Mouse (Mus musculus): ENCODE data around the gene Wfdc6b. TPM values are rescaled to one million over a fixed set of nuclear protein-coding genes. Genes with fewer than 3 reads are reported as not detected.

Gene Wfdc6b
- polyA plus RNA-seq, 1 experiment from 2014 or later, result not detected

DNA sequence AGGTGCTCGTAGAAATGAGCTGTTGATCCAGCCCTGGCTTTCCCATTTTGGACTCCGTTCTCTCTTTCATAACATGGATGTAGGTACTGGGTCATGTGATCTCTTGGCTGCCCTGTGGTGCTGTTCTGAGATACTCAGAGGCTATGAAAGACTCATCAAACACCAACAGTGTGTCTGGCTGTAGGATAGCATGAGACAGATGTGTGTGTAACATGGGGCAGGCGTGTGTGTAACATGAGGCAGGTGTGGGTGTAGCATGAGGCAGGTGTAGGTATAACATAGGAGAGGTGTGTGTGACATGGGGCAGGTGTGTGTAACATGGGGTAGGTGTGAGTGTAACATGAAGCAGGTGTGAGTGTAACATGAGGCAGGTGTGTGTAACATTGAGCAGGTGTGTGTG is 2.1 kb downstream of the Wfdc6b start:
- H3K27ac ChIP-seq, result no peak overlapping the region
- no peak for ATAC-seq (ENCODE audit: insufficient number of reproducible peaks, low FRiP score, low TSS enrichment, low read depth)
- no peak overlapping the region for H3K4me2 ChIP-seq
- H3K9me3 ChIP-seq, result no peaks in the 10 kb centered on the region
- H3K36me3 ChIP-seq, result no peaks in the 10 kb centered on the region
- no peak overlapping the region for H3K4me3 ChIP-seq
- no peak overlapping the region for H3K9ac ChIP-seq
- H3K4me1 ChIP-seq, result no peaks in the 10 kb centered on the region
- H3K27me3 ChIP-seq, result no peaks in the 10 kb centered on the region
- WGBS, result 87% methylated on average over 3 of the region's 3 CpGs

DNA sequence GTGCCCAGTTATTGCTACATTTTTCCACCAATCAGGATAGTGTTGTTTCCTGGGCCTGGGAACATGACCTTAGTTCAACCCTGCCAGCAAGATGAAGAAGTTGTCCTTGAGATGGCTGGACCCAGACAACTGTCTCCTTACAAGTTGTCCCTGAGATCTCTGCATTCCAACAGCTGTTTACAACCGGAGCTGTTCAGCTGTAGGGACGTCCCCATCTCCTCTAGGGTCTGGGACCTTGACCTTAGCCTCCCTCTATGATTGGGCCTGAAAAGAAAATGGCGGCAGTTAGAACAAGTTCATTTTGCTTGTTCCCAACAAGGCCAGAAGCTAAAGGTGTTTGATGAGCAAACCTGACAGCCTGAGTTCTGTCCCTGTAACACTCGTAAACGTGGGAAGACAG is 5.7 kb downstream of the Wfdc6b start:
- H3K9me3 ChIP-seq, result no peaks in the 10 kb centered on the region
- H3K4me1 ChIP-seq, result no peaks in the 10 kb centered on the region
- no peak overlapping the region for H3K4me3 ChIP-seq
- no peak for ATAC-seq (ENCODE audit: insufficient number of reproducible peaks, low FRiP score, low TSS enrichment, low read depth)
- H3K4me2 ChIP-seq, result no peak overlapping the region
- no peaks in the 10 kb centered on the region for H3K36me3 ChIP-seq
- 65% methylated on average over 5 of the region's 5 CpGs for WGBS
- no peaks in the 10 kb centered on the region for H3K27me3 ChIP-seq
- no peak overlapping the region for H3K9ac ChIP-seq
- no peak overlapping the region for H3K27ac ChIP-seq

DNA sequence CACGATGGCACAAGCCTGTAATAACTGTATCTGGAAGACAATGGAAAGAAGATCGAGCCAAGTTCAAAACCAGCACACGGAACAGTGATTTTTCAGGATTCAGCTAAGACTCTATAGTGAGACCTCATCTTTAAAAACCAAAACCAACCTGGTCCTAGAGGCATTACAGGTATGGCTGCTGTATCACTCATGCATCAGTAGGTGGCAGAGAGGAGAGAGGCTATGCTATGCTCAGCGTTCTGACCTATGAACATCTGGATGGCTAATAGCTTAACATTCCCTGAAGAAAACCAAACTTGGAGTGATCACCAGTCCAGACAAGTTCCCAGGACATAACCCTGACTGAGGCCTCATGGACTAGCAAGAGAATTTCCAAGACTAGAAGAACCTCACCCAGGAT is 8.5 kb downstream of the Wfdc6b start:
- no peaks in the 10 kb centered on the region for H3K27me3 ChIP-seq
- WGBS, result 78% methylated on average over 4 of the region's 4 CpGs
- no peak for ATAC-seq (ENCODE audit: insufficient number of reproducible peaks, low FRiP score, low TSS enrichment, low read depth)
- H3K9me3 ChIP-seq, result no peaks in the 10 kb centered on the region
- no peak overlapping the region for H3K9ac ChIP-seq
- no peak overlapping the region for H3K27ac ChIP-seq
- H3K4me2 ChIP-seq, result no peak overlapping the region
- H3K4me3 ChIP-seq, result no peak overlapping the region
- no peaks in the 10 kb centered on the region for H3K4me1 ChIP-seq
- H3K36me3 ChIP-seq, result no peaks in the 10 kb centered on the region

DNA sequence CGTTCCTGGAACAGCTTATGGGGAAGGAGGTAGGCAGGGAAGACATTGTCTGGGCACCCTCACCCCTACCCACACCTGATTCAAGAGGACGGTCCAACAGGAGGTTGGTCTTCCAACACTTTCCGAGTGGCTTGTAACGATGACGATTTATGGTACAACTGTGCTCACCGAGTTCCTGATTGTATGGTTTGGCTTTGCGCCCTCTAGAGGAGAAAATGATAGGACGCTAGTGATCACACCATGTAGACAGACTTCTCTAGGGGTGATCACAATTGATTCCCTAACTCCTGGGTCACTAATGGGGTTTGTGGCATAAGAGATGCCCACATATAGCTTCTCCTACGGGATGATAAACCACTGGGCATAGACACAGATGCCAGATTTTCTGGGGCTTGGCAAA is 21.9 kb downstream of the Wfdc6b start:
- 79% methylated on average over 9 of the region's 9 CpGs for WGBS
- no peak for ATAC-seq (ENCODE audit: insufficient number of reproducible peaks, low FRiP score, low TSS enrichment, low read depth)

DNA sequence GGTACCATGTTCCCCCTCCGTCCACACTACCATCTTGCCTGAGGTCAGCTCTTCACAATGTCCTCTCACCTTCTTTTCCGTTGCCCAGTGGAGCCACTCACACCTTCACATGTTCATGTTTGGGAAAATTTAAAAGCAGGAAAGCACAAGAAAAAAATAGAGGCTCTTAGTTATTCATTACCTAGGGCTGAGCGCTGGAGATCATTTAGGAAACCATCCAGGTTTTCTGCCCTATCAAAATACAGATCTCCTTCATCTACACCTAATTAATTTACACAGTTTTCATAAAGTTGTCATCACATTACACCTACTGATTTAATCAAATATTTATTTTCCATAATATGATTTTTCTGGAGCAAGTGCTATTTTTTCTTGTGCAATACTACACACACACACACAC is 25.4 kb downstream of the Wfdc6b start, which contains the start of gene Wfdc16:
TSS of gene Wfdc16 (minus strand) at position 101 of the 400 bp plus-strand sequence.
- no peaks in the 10 kb centered on the region for H3K27me3 ChIP-seq
- H3K9ac ChIP-seq, result no peak within 1 kb of the TSS
- ATAC-seq (ENCODE audit: insufficient number of reproducible peaks, low FRiP score, low TSS enrichment, low read depth), result no peak
- H3K4me1 ChIP-seq, result no peaks in the 10 kb centered on the region
- H3K4me3 ChIP-seq, result no peak within 1 kb of the TSS
- H3K27ac ChIP-seq, result no peak within 1 kb of the TSS
- 86% methylated on average over 3 of the region's 3 CpGs for WGBS
- H3K36me3 ChIP-seq, result no peaks in the 10 kb centered on the region
- H3K9me3 ChIP-seq, result no peaks in the 10 kb centered on the region
- no peak within 1 kb of the TSS for H3K4me2 ChIP-seq

More for the DNA sequence above, 21.9 kb downstream of the Wfdc6b start:
- H3K4me2 ChIP-seq, result no peak overlapping the region
- H3K9me3 ChIP-seq, result no peaks in the 10 kb centered on the region
- H3K36me3 ChIP-seq, result no peaks in the 10 kb centered on the region
- no peak overlapping the region for H3K9ac ChIP-seq
- no peaks in the 10 kb centered on the region for H3K27me3 ChIP-seq
- H3K27ac ChIP-seq, result no peak overlapping the region
- no peak overlapping the region for H3K4me3 ChIP-seq
- H3K4me1 ChIP-seq, result no peaks in the 10 kb centered on the region

DNA sequence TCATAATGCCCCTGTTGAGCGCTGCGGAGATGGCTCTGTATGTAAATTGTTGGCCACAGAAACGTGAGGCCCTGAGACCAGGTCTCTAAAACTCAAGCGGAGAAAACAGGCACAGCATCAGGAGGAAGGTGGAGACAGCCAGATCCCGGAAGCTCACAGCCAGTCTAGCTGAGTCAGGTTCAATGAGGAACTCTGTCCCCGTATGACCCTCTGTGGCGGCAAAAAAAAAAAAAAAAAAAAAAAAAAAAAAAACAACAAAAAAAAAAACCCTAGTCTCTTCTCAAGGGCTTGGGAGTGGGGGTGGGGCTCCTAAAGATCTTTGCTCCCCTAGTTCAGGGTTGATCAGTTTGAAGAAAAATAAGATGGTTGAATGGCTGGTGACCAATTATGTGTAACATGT is 27.8 kb downstream of the Wfdc6b start:
- ATAC-seq (ENCODE audit: insufficient number of reproducible peaks, low FRiP score, low TSS enrichment, low read depth), result no peak
- Histone ChIP-seq H3K36me3 (no peaks in the 10 kb centered on the region), H3K4me2 (no peak overlapping the region), H3K9me3 (no peaks in the 10 kb centered on the region), H3K9ac (no peak overlapping the region), H3K27me3 (no peaks in the 10 kb centered on the region), H3K4me1 (no peaks in the 10 kb centered on the region), H3K27ac (no peak overlapping the region), H3K4me3 (no peak overlapping the region)
- 68% methylated on average over 7 of the region's 7 CpGs for WGBS

DNA sequence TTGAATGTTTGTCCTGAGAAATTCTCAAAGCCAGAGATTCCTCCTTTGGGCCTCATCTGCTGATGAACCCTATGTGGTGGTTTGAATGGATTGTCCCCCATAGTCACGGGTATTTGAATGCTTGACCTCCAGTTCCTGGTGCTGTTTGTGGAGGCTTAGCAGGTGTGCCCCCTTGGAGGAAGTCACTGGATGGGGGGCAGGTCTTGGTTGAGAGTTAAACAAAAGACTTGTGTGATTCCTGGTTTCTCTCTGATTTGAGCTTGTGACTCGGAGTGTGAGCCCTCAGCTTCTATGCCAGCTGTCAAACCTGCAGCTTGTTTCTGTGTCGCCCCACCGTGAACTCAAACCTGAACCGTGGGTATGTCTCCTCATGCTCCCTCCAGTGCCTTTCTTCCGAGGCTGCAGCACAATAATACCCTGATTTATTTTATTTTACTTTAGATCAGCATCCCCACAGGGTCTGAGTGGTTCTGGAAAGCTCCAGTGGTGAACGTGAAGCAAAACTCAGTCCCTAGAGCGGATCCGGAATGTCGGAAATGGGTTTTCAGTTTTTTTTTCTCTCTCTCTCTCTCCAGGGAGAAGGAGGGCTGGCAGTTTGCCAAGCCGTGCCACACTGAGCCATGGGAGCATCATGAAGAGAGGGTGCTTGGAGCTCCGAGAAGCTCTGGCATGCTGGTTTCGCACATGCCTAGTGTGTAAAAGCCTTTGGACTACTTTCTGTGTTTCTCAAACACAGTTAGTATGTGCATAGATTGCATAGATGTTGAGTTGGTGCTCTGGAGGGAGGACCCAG is 28.8 kb downstream of the Wfdc6b start:
- WGBS, result 79% methylated on average over 13 of the region's 13 CpGs
- no peaks in the 10 kb centered on the region for H3K27me3 ChIP-seq
- no peaks in the 10 kb centered on the region for H3K9me3 ChIP-seq
- H3K9ac ChIP-seq, result no peak overlapping the region
- H3K4me2 ChIP-seq, result no peak overlapping the region
- no peak for ATAC-seq (ENCODE audit: insufficient number of reproducible peaks, low FRiP score, low TSS enrichment, low read depth)
- H3K27ac ChIP-seq, result no peak overlapping the region
- H3K4me3 ChIP-seq, result no peak overlapping the region
- no peaks in the 10 kb centered on the region for H3K36me3 ChIP-seq
- no peaks in the 10 kb centered on the region for H3K4me1 ChIP-seq

DNA sequence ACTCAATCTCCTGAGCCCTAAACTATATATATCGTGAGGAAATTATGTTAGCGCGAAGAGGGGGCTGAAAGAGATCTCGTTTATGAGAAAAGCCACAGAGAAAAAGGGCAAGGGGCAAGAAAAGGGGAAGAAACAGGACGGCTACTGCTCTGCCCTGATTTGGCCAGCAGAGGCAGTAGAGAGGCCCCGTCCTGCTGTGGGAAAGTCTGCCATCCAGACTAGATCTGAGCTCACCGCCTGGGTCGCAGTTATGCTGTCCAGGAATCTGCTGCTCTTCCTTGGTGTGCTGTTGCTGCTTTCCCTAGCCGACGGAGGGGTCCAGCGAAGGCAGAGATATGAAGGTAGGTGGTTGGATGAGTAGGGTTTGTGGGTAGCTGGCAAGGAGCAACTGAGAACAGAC is 42.5 kb downstream of the Wfdc6b start, which contains the start of gene Wfdc10:
TSS of gene Wfdc10 (plus strand) at position 189 of the 400 bp plus-strand sequence.
- 0 out of 2 replicates have a peak, but pooled peaks cover 4% of the 10 kb centered on the region for H3K27me3 ChIP-seq
- H3K9me3 ChIP-seq, result no peaks in the 10 kb centered on the region
- H3K4me3 ChIP-seq, result no peak within 1 kb of the TSS
- H3K27ac ChIP-seq, result no peak within 1 kb of the TSS
- H3K4me2 ChIP-seq, result no peak within 1 kb of the TSS
- no peaks in the 10 kb centered on the region for H3K36me3 ChIP-seq
- no peaks in the 10 kb centered on the region for H3K4me1 ChIP-seq
- no peak within 1 kb of the TSS for H3K9ac ChIP-seq
- no peak for ATAC-seq (ENCODE audit: insufficient number of reproducible peaks, low FRiP score, low TSS enrichment, low read depth)
- 17% methylated on average over 11 of the region's 11 CpGs for WGBS

DNA sequence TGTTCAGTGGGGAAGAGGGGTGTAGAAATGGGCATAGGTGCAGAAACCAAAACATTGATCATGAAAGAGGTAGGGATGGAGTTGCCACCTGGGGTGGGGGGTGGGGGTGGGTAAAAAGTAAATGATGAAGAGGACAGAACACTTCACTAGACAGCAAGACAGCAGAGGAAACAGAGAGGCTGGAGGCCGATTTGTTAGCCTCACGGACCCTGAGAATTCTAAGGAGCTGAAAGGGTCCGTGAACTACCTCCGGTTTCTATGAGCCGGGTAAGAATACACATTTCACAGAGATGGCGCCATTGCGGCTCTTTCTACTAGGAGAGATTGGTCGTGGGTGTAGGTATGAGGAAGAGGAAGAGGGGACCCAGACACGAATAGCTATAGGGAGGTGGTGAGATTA is 43.2 kb downstream of the Wfdc6b start, which contains the start of gene Wfdc9:
TSS of gene Wfdc9 (minus strand) at position 101 of the 400 bp plus-strand sequence.
- H3K9ac ChIP-seq, result no peak within 1 kb of the TSS
- 0 out of 2 replicates have a peak, but pooled peaks cover 4% of the 10 kb centered on the region for H3K27me3 ChIP-seq
- H3K9me3 ChIP-seq, result no peaks in the 10 kb centered on the region
- H3K4me1 ChIP-seq, result no peaks in the 10 kb centered on the region
- no peak within 1 kb of the TSS for H3K27ac ChIP-seq
- 80% methylated on average over 9 of the region's 9 CpGs for WGBS
- no peak within 1 kb of the TSS for H3K4me3 ChIP-seq
- H3K36me3 ChIP-seq, result no peaks in the 10 kb centered on the region
- H3K4me2 ChIP-seq, result no peak within 1 kb of the TSS
- ATAC-seq (ENCODE audit: insufficient number of reproducible peaks, low FRiP score, low TSS enrichment, low read depth), result no peak

DNA sequence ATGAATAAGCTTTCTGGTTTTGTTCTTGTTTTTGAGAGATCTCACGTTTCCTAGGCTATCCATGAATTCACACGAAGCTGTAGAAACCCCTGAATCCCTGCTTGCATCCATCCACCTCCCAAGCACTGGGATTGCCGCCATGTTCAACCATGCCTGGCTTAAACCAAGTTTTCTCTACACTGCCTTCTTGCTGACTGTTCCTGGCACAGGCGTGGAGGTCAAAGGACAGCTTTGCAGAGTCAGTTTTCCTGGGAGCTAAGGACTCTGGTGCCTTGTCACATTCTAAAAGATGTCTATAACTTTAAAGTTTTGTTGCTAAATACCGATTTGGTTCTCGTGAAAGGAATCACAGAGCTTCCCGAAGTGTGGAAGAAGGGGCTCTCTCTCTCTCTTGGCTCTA is 51.5 kb downstream of the Wfdc6b start:
- no peaks in the 10 kb centered on the region for H3K4me1 ChIP-seq
- no peak for ATAC-seq (ENCODE audit: insufficient number of reproducible peaks, low FRiP score, low TSS enrichment, low read depth)
- H3K4me2 ChIP-seq, result no peak overlapping the region
- no peaks in the 10 kb centered on the region for H3K36me3 ChIP-seq
- H3K4me3 ChIP-seq, result no peak overlapping the region
- H3K27ac ChIP-seq, result no peak overlapping the region
- no peaks in the 10 kb centered on the region for H3K9me3 ChIP-seq
- 83% methylated on average over 7 of the region's 7 CpGs for WGBS
- no peak overlapping the region for H3K9ac ChIP-seq
- H3K27me3 ChIP-seq, result no peaks in the 10 kb centered on the region
